Mouse (Mus musculus): ENCODE data around the gene Serp2. TPM values are rescaled to one million over a fixed set of nuclear protein-coding genes. Genes with fewer than 3 reads are reported as not detected.
A peak's percentile ranks its signal among the peaks of the same experiment; 100 is the strongest.
"Not testable (repeated sequence)": the region's sequence is repeated elsewhere in the genome, so short reads cannot be mapped to it uniquely, and the experiment has no call there.

Gene Serp2
- total RNA-seq, 2 experiments from 2014 or later = not detected

DNA sequence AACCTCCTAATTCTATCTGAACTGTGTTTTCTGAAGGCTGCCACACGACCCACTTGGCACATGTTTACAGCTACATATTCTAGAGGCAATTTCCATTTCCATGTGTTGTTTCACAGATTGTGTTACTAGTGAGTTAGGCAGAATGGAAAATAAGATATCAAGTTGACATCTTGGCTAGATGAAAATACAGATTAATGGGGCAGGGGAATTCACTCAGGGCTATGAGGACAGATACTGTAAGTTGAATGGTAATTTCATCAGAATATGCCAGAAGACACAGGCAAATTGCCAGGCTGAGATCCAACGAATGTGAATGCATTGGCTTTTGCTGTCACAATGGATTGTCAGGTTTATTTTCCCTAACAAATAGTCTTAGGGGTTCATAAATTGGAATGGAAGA is 21.2 kb upstream of the Serp2 start:
- no peak for ATAC-seq (replicated peaks; ENCODE audit: low FRiP score, poor library complexity, severe bottlenecking)

DNA sequence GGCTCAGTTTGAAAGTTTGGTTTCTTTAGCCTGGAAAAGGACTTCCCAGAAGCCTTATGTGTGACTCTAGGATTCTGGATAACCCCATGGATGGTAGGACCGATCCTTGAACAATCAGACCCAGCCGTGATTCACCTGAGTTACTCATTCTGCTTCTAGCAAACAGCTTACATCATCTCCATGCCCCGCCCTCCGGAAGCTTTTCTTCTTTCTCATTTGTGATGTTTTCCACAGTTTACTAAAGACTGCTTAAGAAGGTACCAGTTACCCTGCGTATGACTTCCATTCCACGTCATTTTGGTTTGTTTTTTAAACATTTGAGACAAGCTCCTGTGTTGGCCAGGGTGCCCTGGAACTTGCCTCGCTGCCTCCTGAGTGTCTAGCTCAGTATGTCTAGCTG is 13.6 kb upstream of the Serp2 start:
- ATAC-seq (replicated peaks; ENCODE audit: low FRiP score, poor library complexity, severe bottlenecking) = no peak

DNA sequence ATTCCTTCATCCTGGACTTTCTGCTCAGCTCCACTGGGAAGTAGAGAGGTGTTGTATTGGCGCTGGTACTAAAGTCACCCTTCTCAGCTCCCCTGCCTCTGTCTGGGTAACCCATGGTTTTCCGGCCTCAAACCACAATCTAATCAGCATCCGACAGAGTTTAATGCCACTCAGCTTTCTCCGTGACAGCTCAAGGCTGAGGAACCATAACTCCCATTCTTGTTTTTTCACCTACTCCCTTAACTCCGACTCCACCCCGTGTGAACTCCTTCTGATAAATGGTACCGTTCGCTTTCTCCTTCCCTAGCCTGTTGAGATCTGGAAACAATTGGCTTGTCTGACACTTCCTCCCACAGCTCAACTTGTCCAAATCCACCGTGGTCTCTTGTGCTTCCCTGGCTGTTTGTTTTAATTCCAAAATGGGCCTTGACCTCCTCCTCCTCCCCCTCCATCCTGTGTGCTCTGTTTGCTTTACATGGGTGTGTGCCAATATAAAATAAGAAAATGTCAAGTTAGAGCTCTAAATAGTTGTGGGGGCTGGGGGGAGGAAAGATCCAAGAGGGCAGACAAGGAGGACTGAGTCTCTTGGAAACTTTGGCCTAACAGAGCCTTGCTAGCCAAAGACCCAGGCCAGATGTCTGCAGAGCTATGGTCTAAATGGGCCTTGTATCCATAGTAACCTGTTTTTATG is 12.7 kb upstream of the Serp2 start:
- peak; percentile 81 for ATAC-seq (replicated peaks; ENCODE audit: low FRiP score, poor library complexity, severe bottlenecking)

DNA sequence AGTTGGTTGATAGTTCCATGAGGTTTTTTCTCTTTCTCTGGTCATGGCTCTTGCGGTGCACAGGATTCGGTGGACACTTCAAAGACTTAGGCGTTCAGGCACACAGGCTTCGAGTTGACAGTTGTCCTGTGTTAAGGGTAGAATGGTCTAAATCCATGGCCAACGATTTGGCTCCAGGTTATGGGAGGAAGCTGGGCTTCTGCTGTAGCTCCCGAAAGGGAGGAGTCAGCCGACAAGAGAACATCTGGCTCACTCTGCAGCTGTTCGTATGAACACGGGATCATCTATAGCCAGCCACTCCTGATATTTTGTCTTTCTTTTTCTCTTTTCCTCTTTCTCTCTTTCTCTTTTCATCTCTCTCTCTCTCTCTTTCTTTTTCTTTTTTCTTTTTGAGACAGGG is 11.9 kb upstream of the Serp2 start:
- peak; percentile 78 for ATAC-seq (replicated peaks; ENCODE audit: low FRiP score, poor library complexity, severe bottlenecking)

DNA sequence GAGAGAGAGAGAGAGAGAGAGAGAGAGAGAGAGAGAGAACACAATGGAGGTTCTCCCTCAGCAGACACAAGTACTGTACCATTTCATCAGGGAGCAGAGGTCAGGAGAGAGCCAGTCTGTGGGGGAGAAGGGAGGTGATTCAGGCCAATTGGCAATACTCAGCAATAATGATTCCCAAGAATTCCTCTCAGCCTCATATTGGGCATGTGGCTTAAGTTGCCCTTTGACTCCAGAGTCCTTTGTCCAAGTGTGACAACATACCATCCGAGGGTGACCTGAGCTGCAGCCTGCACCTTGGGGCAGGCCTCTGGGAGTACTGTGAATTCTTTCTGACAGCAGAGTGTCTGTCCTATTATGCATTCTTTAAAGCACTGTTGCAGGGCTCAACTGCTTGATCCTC is 10.6 kb upstream of the Serp2 start:
- ATAC-seq (replicated peaks; ENCODE audit: low FRiP score, poor library complexity, severe bottlenecking) = no peak

DNA sequence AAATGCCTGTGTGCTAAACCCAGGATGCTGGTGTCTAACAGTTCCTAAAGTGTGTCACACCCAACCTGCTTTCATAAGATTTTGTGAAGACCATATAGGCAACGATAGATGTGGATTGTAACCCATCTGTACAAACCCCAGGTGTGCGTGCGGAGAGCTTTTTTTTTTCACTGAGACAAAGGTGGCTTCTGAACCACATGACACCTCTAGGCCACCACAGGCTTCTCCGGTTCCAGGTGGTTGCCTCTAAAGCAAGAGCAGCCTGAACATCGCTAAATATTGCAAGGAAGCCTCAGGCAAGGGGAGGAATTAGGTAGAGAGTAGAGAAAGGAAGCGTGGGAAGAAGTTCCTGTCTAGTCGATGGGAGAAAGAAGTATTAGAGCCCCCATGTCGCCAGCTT is 10.0 kb upstream of the Serp2 start:
- no peak for ATAC-seq (replicated peaks; ENCODE audit: low FRiP score, poor library complexity, severe bottlenecking)

DNA sequence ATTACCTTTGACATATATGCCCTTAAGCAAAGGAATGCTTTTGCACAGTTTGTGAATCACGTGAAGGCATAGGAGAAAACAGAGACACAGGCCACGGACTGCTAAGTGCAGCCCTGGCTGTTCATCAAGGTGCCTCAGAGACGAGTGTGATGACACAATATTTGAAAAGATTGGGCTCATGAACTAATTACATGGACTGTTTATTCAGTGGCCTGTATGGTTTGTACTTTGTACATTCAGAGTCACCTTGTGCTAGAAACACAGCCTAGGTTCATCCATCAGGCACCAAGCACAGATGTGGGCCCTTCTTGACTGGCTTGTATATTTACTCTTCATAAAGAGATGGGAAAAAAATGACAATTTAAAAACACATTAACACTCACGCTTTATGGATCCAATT is 9.5 kb upstream of the Serp2 start:
- ATAC-seq (replicated peaks; ENCODE audit: low FRiP score, poor library complexity, severe bottlenecking) = no peak

DNA sequence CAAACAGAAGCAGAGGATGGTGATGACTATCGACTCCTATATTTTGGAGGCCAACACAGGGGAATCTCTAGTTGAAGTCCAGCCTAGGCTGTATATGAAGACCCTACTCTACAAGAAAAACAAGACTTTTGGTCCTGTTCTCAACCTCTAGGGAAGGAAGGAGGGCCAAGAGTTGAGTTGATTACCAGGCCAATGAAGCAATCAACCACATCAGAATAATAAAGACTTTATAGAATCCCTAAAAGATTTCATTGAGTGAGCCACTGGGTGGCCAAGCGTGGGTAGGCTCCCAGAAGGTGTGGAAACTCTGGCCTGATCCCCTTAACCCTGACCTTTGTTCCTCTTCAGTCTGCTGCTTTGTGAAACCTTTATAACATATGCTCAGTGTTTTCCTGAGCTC is 2.5 kb upstream of the Serp2 start:
- no peak for ATAC-seq (replicated peaks; ENCODE audit: low FRiP score, poor library complexity, severe bottlenecking)

DNA sequence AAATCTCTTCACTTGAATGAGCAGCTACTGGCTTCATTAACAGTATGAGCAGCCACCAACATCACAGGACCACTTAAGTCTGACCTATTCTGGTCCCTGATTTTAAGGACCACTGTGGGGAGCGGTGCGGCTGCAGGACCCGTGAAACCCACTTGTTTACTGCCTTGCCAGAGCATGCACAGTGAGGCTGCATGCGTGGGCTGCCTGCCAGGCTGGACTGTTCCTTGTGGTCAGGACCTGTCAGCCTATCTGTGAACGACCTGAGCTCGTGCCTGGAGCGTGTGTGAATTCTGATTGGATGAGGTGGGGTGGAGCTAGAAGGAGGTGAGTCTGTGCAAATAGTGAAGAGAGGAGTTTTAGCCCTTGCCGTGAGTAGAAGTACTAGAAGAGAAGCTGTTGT is 1.5 kb upstream of the Serp2 start:
- not testable (repeated sequence) for ATAC-seq (replicated peaks; ENCODE audit: low FRiP score, poor library complexity, severe bottlenecking)

DNA sequence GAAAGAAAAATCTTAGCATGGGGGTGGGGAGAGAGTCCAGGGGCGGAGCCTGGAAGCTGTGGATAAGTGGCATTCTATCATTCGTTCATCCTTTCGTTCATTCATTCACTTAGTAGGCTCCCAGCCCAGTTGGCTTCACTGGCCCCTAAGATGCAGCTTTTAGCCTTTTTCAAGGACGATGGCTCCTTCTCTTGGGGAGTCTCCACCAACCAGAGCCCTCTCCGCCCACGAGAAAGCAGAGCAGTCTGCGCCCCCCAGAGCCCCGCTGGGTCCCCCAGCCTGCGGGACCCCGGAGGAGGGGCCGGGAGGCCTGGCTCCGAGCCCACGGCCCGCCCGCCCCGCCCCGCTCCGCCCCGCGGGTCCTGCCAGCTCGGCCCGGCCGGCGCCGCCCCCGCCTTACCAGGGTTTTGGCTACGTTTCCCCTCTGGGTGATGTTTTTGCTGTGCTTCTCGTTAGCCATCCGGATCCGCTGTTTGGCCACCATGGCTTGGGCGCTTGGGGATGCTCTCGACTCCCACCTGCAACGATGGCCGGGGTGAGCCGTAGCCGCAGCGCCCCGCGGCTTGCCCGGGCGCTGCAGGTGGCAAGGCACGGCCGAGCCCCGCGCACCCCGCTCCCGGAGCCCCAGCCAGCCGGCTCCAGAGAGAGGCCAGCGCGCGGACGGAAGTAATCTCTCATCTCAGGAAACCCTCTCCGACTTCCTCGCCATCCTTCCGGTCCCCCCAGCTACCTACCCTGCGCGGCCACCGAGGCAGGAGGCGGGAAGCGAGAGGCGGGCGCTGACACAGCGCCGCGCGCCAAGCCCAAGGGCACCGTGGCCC is 448 bp downstream of the Serp2 start:
- ATAC-seq (replicated peaks; ENCODE audit: low FRiP score, poor library complexity, severe bottlenecking) = no peak

DNA sequence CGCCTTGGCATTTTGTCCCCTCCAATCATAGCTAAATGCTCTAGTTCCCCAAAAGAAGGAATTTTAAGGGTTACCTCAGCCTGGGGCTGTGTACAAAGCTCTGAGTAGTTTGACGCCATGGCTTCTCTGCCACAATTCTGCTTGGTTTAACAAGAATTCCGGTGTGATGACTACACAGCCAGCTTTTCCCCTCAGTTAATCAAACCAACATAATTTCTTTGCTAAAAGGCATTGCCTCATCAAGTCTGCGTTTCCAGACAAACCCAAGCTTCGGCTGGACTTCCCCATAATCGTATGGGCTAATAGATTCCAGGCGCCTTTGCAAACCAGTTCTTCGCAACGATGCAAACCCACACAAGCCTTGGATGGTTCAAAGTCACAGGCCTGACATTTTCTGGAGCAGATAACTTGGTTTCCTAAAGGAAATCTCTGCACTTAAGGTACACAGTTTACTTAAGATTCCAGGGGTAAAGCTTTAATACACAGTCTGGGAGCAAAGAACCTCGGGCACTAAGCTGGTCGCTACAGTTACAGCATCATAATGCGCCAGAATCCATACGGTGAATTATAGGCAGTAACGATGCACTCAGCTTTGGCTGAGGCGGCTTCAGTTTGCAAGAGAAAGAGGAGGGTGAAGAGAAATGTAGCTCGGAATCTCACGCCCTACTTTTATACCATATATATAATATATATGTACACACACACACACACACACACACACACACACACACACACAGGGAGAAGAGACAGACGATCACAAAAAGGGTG is 1.2 kb downstream of the Serp2 start:
- no peak for ATAC-seq (replicated peaks; ENCODE audit: low FRiP score, poor library complexity, severe bottlenecking)

DNA sequence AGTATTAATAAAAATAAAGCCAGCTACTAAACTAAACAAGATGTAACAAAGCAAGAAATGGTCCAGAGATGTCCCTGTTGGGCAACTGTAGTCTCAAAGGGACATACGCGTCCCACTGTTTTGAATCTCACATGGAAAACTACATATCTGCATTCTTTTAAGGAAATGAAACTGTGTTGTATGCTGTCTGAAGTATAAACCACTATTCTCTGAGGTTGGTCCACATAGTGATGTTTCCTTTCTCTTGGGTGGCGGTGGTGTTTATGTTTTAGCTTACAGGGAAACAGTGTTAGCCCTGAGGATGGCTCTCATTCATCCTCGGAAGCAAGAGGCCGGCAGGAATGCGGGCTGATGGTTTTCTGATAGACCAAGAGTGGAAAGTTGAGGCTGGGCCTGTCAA is 12.6 kb downstream of the Serp2 start:
- no peak for ATAC-seq (replicated peaks; ENCODE audit: low FRiP score, poor library complexity, severe bottlenecking)

DNA sequence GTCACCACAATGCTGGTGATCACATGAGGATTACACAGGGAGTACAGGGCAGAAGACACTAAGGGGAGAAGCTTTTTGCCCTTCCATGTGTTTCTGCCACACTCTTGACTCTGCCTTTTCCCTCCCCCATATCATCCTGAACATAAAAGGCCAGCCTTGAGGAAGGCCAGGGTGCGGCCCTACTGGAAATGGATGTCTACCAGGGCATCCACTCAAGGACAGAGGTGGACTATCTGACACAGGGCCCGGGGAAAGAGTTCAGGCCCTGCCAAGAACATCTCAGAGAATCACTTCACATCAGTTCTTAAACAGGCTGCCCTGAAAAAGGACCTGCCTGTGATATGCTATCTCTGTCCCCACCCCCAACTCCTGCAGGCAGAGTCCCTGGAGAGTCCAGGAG is 15.3 kb downstream of the Serp2 start:
- ATAC-seq (replicated peaks; ENCODE audit: low FRiP score, poor library complexity, severe bottlenecking) = no peak; the same call in 1 of the 2 replicates

DNA sequence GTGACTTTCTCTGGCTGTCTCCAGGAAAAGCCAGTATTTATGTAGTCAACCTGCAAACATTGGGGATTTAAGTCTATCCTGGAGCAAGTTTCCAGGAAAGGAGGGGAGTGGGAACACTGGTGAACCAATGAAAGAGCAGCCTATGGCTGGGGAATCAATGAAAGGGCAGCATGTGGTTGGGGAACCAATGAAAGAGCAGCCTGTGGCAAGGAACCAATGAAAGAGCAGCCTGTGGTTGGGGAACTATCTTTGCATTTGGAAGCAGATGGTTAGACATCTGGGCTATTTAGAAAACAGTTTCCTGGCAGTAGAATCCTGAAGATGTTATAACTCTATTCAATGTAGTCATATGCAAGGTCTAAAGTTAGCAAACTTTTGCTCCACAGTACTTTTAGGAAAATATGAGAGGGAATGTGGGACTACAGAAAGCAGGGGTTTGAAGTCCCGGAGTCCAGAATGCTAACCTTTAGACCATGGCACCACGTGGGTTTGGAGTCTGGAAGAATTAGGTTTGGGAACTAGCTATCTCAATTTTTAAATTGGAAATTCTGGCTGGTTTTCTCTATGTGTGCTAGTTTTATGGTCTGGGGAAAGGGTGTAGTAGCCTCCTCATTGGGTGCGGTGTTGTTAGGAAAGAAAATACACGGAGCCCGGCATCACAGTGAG is 16.6 kb downstream of the Serp2 start:
- no peak for ATAC-seq (replicated peaks; ENCODE audit: low FRiP score, poor library complexity, severe bottlenecking)

DNA sequence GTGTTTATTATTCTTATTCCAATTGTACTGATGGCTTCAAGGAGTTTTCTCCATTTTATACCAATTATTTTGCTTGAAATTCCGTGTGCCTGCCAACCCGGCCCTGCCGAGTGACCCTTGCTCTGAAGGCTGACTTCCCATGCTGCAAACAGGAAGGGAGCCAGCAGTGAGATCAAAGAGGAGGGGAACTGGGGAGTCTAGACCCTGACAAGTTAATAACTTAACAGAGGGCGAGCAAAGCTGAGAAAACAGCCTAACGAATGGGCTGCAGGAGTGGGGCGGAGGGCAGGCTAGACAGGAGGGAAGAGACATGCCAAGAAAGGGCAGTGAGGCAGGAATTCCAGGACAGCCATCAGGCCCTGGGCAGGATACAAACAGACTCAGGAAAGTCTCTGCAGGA is 19.8 kb downstream of the Serp2 start:
- no peak for ATAC-seq (replicated peaks; ENCODE audit: low FRiP score, poor library complexity, severe bottlenecking)

DNA sequence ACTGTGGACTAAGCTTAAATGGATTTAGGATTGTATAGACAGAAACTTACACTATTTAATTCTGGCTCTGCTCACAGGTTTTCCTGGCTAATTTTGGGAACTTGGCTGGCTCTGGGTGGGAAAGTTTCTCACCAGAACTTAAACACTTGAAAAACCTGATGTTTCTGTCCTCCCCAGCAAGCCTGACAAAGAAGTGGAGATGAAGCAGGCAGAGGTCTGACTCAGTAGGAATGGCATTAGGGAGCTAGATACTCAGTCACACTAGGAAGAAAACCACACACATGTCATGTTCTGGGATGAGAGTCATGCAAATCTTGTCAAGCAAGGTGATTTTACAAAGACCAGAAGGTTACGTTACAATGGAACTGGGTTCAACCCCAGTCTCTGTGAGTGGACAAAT is 21.6 kb downstream of the Serp2 start:
- no peak for ATAC-seq (replicated peaks; ENCODE audit: low FRiP score, poor library complexity, severe bottlenecking)

DNA sequence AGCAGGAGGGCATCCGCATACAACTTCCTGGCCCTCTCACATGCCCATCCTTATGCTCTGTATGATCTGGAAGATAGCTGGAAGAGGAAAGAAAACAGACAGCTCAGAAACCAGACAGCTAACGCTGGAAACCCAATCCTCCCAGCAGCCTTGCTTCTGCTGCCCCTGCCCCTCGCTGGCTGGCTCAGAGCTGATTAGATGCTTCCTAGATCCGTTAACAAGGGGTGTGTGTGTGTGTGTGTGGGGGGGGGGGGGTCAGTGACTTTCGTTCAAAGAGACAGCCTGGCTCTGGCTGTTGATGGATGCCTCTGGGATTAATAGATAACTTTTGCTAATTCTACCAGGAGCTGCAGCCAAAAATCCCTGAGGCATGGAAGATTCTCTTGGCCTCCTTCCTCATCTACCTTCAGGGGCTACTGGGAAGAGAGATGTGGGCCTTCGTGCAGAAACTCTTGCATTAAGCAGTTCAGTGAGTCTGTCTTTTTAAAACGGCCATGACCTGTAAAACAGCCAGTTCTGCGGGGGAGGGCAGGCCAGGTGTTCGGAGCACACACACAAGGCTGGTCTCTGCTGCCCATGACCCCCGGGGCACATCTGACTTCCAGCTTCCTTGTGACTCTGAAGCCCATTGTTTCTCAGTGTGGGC is 23.4 kb downstream of the Serp2 start:
- ATAC-seq (replicated peaks; ENCODE audit: low FRiP score, poor library complexity, severe bottlenecking) = peak; percentile 40

DNA sequence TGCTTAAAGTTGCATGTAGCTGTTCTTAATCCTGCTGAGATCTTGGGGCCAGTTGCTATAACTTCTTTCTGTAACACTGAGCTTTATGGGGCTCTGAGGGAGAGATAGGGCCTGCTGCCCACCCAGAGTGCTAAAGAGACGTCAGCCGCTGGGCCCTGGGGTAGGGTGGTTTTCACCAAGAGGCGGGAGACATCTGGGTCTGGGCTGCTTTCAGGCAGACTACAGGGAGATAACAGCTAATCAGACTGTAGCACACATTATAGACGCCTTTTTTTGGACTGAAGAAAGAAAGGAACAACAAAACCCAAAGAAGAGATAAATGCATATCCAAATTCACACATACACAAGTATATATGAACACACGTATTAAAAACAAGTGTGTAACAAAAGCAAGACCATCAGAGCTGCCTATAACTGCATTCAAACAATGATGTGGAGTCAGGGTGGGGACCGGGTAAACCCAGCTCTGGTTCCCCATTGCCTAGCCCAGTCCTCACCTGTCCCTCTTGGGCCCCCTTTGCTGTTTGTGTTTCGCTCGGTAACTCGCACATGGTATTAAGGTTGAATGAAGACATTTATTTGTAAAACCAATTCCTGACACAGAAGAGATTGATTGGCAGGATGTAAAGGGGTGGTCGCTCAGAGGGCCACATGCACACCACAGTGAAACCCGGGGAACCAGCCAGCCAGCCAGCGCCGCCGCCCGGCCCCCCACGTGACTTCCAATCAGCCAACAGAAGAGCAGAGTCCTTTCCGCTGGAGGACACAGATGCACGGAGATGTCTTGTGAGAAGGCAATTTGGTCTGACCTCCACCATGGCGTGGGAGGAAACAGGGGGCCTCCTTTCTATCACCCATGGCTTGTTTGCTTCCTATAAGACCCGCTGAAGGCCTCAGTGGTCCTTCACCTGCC is 24.2 kb downstream of the Serp2 start:
- ATAC-seq (replicated peaks; ENCODE audit: low FRiP score, poor library complexity, severe bottlenecking) = peak; percentile 88
